ENCODE assay signal across 8 mouse cellular contexts in the genomic region with DNA sequence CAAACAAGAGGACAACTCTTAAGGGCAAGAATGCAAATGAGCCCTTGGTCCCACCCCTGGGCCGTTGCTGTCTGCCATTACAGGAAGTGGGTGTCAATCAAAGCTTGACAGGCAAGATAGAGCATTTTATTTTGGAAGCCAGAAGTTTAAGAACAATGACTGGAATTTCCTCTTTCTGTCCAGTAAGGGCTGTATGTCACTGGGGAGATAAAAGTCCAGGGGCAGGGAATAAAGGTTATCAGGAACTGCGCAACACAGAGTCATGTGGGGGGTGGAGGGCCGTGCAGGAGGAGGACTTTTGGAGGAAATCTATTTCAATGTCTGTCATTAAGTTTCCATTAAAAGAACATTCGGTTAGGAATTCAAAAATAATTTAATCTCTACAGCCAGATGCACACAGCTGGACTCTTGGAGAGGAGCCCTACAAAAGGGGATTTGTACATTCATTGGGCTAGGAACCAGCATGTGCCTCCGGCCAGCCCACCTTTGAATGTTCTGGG. TPM values are rescaled to one million over a fixed set of nuclear protein-coding genes. Genes with fewer than 3 reads are reported as not detected.
DNase-seq lines count a peak whose midpoint lies in the region; ATAC-seq lines count a peak whose summit lies in the region.
"Had no signal": no experiment of that assay in that cellular context is flagged by ENCODE, and none has a peak within 500 bp of the region (broad histone marks: within the 10 kb centered on the region; RNA-seq: fewer than 3 reads in every experiment).

No protein-coding gene starts in this region.

- 8% methylated on average over 5 of the region's 5 CpGs for WGBS in liver, embryonic 16.5 days (ENCODE audit: insufficient replicate concordance)

- H3K9ac ChIP-seq in liver, embryonic 16.5 days (ENCODE audit: low read depth, low read length) = no peak overlapping the region

- H3K27ac ChIP-seq in liver, embryonic 16.5 days (ENCODE audit: low read length) = peak overlapping the region; percentile 83

- H3K4me1 ChIP-seq in liver, embryonic 16.5 days (ENCODE audit: control insufficient read depth, low read depth, low read length) = peaks cover 4% of the 10 kb centered on the region; the same call in 1 of the 2 replicates

- H3K27me3 ChIP-seq in liver, embryonic 16.5 days (ENCODE audit: control insufficient read depth, insufficient read depth, low read depth, low read length) = no peaks in the 10 kb centered on the region

- H3K4me2 ChIP-seq in liver, embryonic 16.5 days (ENCODE audit: low read depth, low read length) = 0 out of 2 replicates have a peak overlapping the region, but pooled peaks have one; percentile 0

- H3K4me3 ChIP-seq in liver, embryonic 16.5 days (ENCODE audit: low read depth, low read length) = no peak overlapping the region

- peak; percentile 87 for ATAC-seq in liver, embryonic 16.5 days (ENCODE audit: low read depth)

- no peaks in the 10 kb centered on the region for H3K9me3 ChIP-seq in liver, embryonic 16.5 days (replicated peaks; ENCODE audit: control insufficient read depth, low read length)

- no peaks in the 10 kb centered on the region for H3K36me3 ChIP-seq in liver, embryonic 16.5 days (ENCODE audit: control insufficient read depth, insufficient read depth)

- peak; percentile 51 for DNase-seq in MEL-GATA-1-ER (ENCODE audit: extremely low read depth, low read depth)
- DNase-seq in heart, adult 11 months = peak; percentile 97
- DNase-seq in kidney, adult 18-20 months = peak; percentile 61
- no peak for DNase-seq in left cerebral cortex, adult 11 months (ENCODE audit: low spot score)
- DNase-seq in right cerebral cortex, postnatal 36 days (ENCODE audit: low spot score in 2 of 2) = no peak
- DNase-seq in right cerebral cortex, postnatal 14 days = no peak
- DNase-seq: cerebellum, adult 18-20 months had no signal

RNA-seq across cellular contexts. Expression of a gene that starts 28.4 kb away (rescaled TPM):
- not detected in 2 replicates for polyA plus RNA-seq in liver, embryonic 16.5 days (2015; fragmentation: Nextera tagmentation; extraction: Ambion mirVana)

RNA-seq across cellular contexts. Expression of a gene that starts 56.6 kb away (rescaled TPM):
- 1.6 and 1.7 TPM in 2 replicates for polyA plus RNA-seq in liver, embryonic 16.5 days (2015; fragmentation: Nextera tagmentation; extraction: Ambion mirVana)

Comparison
In these comparisons a context has a peak if more than half of its experiments do, and no peak if none do; other contexts are left out.
1. DNase-seq: peak in MEL-GATA-1-ER (single experiment), heart, adult 11 months (single experiment) and kidney, adult 18-20 months (single experiment); none in left cerebral cortex, adult 11 months (single experiment), right cerebral cortex, postnatal 36 days (0 of 2) and right cerebral cortex, postnatal 14 days (single experiment).